Mouse (Mus musculus) cerebellum, adult 2 months (tissue): ENCODE measurements around the gene Phldb1.

Experiments
- CTCF ChIP-seq: fragments of 200-500 bp; IDR thresholded peaks from 2 replicates; pipeline ENCODE4 v1.5.1; 2011; ENCODE audit warnings: low read depth, mild to moderate bottlenecking, control low read depth, low read length, moderate library complexity, borderline replicate concordance; ENCODE audit not compliant: insufficient read depth
- POLR2A ChIP-seq: fragments of 200-500 bp; IDR thresholded peaks from 2 replicates; pipeline ENCODE4 v1.6.1; 2011; ENCODE audit warnings: low read length, control low read depth, borderline replicate concordance; ENCODE audit not compliant: insufficient read depth

DNA sequence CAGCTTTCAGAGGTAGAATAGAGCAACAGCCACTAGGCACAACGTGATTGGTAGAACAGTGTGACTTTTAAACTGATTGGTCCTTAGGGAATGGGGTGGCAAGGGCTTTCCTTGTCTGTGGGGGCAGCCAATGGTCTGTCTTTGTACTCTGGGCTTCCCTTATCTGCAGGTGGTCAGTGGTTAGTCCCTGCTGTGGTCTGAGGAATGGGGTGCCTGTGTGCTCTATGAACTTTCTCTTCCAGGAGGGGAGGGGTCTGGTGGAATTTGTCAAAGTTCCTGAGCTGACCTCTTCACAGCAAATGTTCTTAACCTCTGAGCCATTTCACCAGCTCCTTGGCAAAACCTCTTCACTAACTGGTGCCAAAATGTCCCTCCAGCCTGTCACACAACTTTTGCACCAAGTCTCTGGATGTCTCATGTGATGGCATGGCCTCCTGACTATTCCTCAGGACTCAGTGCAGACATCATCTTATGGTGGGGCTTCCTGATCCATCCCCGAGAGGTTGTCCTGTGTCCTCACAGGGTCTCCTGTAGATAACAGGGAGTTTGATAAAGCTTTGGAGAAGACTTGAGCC is 62.6 kb downstream of the Phldb1 start:
- TF ChIP-seq POLR2A (no peak), CTCF (no peak)
